Mouse (Mus musculus): Measurements from ENCODE around the gene Knop1. TPM values are rescaled to one million over a fixed set of nuclear protein-coding genes. Genes with fewer than 3 reads are reported as not detected.

Gene Knop1
- polyA plus RNA-seq, 1 experiment from 2014 or later, result 112 TPM

DNA sequence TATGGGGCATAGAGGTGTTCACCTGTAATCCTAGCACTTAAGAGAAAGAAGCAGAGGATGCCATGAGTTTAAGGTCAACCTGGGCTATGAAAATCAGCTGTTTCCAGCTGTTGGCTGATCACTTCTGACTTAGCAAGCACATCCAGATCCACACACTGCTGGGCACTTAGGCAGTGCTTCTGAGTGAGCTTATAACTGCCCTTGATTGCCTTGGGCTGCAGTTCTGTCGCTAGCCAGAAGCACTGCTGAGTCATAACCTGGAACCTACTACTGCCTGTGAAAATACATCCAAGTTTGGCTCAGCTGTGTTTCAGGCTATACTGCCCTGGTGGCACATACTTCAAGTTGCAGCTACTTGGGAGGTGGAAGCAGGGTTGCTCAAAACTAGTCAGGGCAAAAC, 14.3 kb downstream of the Knop1 start:
- 70% methylated on average over 1 of the region's 1 CpGs for WGBS
- no peak overlapping the region for H3K4me3 ChIP-seq (ENCODE audit: low read depth, low read length)
- no peaks in the 10 kb centered on the region for H3K9me3 ChIP-seq (ENCODE audit: control insufficient read depth, low read length)
- no peaks in the 10 kb centered on the region for H3K27me3 ChIP-seq (ENCODE audit: control insufficient read depth, insufficient read depth, low read length)
- H3K4me1 ChIP-seq (replicated peaks; ENCODE audit: control insufficient read depth, insufficient read depth, low read length), result no peaks in the 10 kb centered on the region
- no peak overlapping the region for H3K27ac ChIP-seq (ENCODE audit: low read depth, low read length)
- H3K9ac ChIP-seq (ENCODE audit: low read depth, low read length), result no peak overlapping the region
- peaks cover 11% of the 10 kb centered on the region; the same call in 1 of the 2 replicates for H3K36me3 ChIP-seq (ENCODE audit: control insufficient read depth, insufficient read depth, low read length)
- DNase-seq (ENCODE audit: low spot score), result no peak
- no peak for ATAC-seq (ENCODE audit: low FRiP score)
- no peak overlapping the region for H3K4me2 ChIP-seq (replicated peaks; ENCODE audit: low read depth, low read length)

DNA sequence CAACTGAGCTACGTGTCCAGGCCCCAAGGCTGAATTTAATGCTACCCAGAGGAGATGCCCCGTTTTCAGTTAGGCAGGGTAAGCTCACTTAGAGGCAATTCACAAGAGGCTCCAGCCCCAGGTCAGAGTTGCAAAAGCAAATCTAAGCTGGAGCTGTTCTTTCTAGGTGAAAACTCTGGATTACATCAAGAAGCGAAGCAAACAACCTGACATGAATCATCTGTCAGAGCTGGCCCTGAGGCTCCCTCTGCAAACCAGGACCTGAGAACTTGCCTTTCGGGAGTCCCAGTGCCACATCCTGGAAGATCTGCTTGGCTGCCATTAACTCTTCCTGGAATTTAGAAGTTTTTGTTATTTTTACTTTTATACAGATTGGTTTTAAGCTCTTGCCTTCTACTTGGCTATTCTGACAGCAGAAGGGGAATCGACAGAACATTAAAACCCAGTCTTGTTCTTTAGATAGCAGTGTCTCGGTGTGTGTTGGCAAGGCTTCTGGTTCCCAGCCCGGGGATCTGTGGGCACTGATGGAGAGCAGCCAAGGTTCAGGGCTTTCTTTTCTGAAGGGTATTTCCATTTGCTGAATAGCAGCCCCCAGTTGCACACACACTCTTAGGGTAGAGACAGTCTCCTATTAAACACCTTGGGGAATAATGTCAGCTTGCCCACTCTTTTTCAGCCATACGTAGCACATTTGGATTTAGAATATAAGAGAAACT, 14.9 kb downstream of the Knop1 start:
- Histone ChIP-seq H3K4me2 (replicated peaks; ENCODE audit: low read depth, low read length) (no peak overlapping the region), H3K27me3 (ENCODE audit: control insufficient read depth, insufficient read depth, low read length) (no peaks in the 10 kb centered on the region), H3K36me3 (ENCODE audit: control insufficient read depth, insufficient read depth, low read length) (peaks cover 11% of the 10 kb centered on the region; the same call in 1 of the 2 replicates), H3K4me3 (ENCODE audit: low read depth, low read length) (no peak overlapping the region), H3K4me1 (replicated peaks; ENCODE audit: control insufficient read depth, insufficient read depth, low read length) (no peaks in the 10 kb centered on the region), H3K9ac (ENCODE audit: low read depth, low read length) (no peak overlapping the region), H3K27ac (ENCODE audit: low read depth, low read length) (no peak overlapping the region), H3K9me3 (ENCODE audit: control insufficient read depth, low read length) (no peaks in the 10 kb centered on the region)
- no peak for ATAC-seq (ENCODE audit: low FRiP score)
- 91% methylated on average over 8 of the region's 8 CpGs for WGBS
- DNase-seq (ENCODE audit: low spot score), result no peak

DNA sequence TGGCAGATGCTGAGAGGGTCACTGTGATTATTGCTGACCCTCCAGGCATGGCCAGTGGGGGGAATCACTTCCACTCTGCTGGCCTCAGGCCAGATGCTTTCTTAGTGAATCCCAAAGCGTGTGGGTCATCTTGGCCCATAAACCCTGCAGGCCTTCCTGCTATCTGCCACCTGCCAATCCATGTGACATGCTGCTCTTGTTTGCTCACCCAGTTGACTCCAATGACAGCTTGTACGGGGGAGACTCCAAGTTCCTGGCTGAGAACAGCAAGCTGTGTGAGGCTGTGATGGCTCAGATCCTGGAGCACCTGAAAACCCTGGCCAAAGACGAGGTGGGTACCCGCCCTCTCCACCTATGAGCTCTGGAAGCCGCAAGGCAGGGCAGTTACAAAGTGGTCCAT, 18.2 kb downstream of the Knop1 start:
- Histone ChIP-seq H3K4me1 (replicated peaks; ENCODE audit: control insufficient read depth, insufficient read depth, low read length) (no peaks in the 10 kb centered on the region), H3K9ac (ENCODE audit: low read depth, low read length) (no peak overlapping the region), H3K4me2 (replicated peaks; ENCODE audit: low read depth, low read length) (no peak overlapping the region), H3K27me3 (ENCODE audit: control insufficient read depth, insufficient read depth, low read length) (no peaks in the 10 kb centered on the region), H3K4me3 (ENCODE audit: low read depth, low read length) (no peak overlapping the region), H3K9me3 (ENCODE audit: control insufficient read depth, low read length) (no peaks in the 10 kb centered on the region), H3K27ac (ENCODE audit: low read depth, low read length) (no peak overlapping the region), H3K36me3 (ENCODE audit: control insufficient read depth, insufficient read depth, low read length) (peaks cover 11% of the 10 kb centered on the region; the same call in 1 of the 2 replicates)
- ATAC-seq (ENCODE audit: low FRiP score) (no peak), DNase-seq (ENCODE audit: low spot score) (no peak)
- WGBS, result 96% methylated on average over 5 of the region's 5 CpGs

DNA sequence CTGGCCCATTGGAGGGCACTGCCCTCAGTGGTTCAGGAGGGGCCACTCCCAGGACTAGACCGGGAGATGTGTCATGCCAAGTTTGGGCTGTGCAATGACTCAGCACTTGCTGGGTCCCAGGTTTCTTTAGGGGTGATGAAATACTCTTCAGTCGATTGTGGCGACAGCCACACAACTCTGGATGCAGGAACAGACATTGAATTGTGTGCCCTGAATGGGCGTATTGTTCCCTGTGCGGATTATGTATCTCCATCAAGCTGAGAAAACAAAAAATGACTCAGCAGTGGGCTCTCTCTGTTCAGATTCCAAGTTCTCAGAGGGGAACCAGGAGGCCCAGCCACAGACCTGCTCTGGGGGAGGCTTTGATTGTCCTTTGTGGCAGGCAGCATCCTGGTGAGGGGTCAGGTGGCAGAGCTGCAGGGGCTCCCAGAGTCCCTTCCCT, 28.1 kb downstream of the Knop1 start:
- H3K4me3 ChIP-seq (ENCODE audit: low read depth, low read length), result no peak overlapping the region
- H3K9me3 ChIP-seq (ENCODE audit: control insufficient read depth, low read length), result no peaks in the 10 kb centered on the region
- WGBS, result 37% methylated on average over 5 of the region's 5 CpGs
- ATAC-seq (ENCODE audit: low FRiP score), result peak; percentile 56; the same call in 1 of the 2 replicates
- peak; percentile 12 for DNase-seq (ENCODE audit: low spot score)
- H3K36me3 ChIP-seq (ENCODE audit: control insufficient read depth, insufficient read depth, low read length), result no peaks in the 10 kb centered on the region
- H3K4me2 ChIP-seq (replicated peaks; ENCODE audit: low read depth, low read length), result no peak overlapping the region
- H3K4me1 ChIP-seq (replicated peaks; ENCODE audit: control insufficient read depth, insufficient read depth, low read length), result peaks cover 5% of the 10 kb centered on the region; the same call in 1 of the 2 replicates
- H3K27ac ChIP-seq (ENCODE audit: low read depth, low read length), result peak overlapping the region; percentile 25
- H3K27me3 ChIP-seq (ENCODE audit: control insufficient read depth, insufficient read depth, low read length), result no peaks in the 10 kb centered on the region
- H3K9ac ChIP-seq (ENCODE audit: low read depth, low read length), result no peak overlapping the region

DNA sequence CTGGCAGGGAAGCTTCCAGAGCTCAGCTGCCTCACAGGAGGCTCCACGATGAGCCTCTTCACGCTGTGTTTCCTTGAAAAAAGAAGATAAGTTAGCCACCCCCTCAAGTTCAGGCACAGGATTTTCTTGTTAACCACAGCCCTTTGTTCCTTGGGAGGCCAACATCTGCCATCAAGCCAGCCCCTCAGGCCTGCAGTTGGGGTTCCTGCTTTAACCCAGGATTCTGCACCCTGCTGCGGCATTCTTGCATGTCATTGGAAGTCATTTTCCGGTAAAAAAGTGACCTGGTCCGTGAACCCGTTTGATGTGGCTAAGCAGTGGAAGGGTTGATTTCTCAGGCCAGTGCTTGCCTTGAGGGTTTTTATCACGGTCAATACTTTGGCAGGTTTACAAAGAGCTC, 31.6 kb downstream of the Knop1 start:
- WGBS, result 63% methylated on average over 7 of the region's 7 CpGs
- no peak for DNase-seq (ENCODE audit: low spot score)

DNA sequence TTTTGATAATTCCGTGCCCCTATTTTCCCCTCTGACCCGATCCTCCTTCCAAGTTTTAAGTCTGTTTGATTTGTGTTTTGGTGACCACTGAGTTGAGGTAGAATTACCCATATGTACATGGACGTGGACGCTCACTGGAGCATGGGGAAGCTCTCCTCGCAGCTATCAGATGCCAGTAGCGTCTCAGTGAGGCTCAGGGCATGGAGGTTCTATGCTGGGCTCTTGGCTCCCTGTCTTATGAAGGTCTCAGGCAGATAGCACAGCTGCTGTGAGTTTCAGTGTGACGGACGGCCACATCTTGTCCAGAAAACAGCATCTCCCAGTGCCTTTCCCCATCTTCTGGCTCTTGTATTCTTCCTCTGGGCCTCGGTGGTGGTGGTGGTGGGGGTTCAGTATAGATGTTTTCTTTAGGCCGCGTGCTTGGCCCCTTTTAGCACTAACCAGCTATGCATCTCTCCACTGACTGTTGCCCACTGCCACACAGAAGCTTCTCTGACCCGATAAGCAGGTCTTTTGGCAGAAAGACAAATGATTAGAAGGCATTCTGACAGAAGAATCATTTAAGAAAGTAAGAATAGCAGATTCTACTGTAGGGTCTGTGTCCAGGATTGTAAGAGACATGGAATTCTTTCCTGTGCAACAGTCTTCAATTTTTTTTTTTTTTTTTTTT, 34.0 kb downstream of the Knop1 start:
- 94% methylated on average over 12 of the region's 12 CpGs for WGBS
- no peak overlapping the region for H3K9ac ChIP-seq (ENCODE audit: low read depth, low read length)

More for the DNA sequence above, 31.6 kb downstream of the Knop1 start:
- H3K27me3 ChIP-seq (ENCODE audit: control insufficient read depth, insufficient read depth, low read length), result no peaks in the 10 kb centered on the region
- no peaks in the 10 kb centered on the region for H3K9me3 ChIP-seq (ENCODE audit: control insufficient read depth, low read length)
- H3K4me1 ChIP-seq (replicated peaks; ENCODE audit: control insufficient read depth, insufficient read depth, low read length), result peaks cover 5% of the 10 kb centered on the region; the same call in 1 of the 2 replicates
- no peaks in the 10 kb centered on the region for H3K36me3 ChIP-seq (ENCODE audit: control insufficient read depth, insufficient read depth, low read length)
- no peak for ATAC-seq (ENCODE audit: low FRiP score)
- no peak overlapping the region for H3K4me3 ChIP-seq (ENCODE audit: low read depth, low read length)
- no peak overlapping the region for H3K27ac ChIP-seq (ENCODE audit: low read depth, low read length)
- no peak overlapping the region for H3K4me2 ChIP-seq (replicated peaks; ENCODE audit: low read depth, low read length)
- H3K9ac ChIP-seq (ENCODE audit: low read depth, low read length), result no peak overlapping the region

DNA sequence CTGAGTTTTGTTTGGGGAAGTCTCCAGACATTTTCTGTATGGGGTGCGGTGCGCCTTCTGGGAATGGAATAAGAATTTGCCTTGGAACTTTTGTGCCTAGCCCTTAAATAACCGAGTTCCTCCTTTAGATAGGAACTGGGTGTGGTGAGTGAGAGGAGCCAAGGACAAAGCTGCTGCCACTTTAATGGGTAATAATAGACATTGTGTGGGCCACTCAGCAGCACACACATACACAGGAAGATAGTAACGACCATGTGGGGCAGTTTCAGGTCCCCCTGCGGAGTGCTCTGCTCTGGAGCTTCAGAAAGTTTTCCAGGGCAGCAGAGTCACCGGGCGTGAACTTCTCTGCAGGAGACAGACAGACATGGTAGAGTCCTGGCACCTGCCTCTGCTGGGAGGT, 34.7 kb downstream of the Knop1 start:
- H3K36me3 ChIP-seq (ENCODE audit: control insufficient read depth, insufficient read depth, low read length), result no peaks in the 10 kb centered on the region
- H3K9ac ChIP-seq (ENCODE audit: low read depth, low read length), result no peak overlapping the region
- H3K27me3 ChIP-seq (ENCODE audit: control insufficient read depth, insufficient read depth, low read length), result no peaks in the 10 kb centered on the region
- H3K4me2 ChIP-seq (replicated peaks; ENCODE audit: low read depth, low read length), result no peak overlapping the region
- DNase-seq (ENCODE audit: low spot score), result no peak
- no peaks in the 10 kb centered on the region for H3K4me1 ChIP-seq (replicated peaks; ENCODE audit: control insufficient read depth, insufficient read depth, low read length)
- H3K4me3 ChIP-seq (ENCODE audit: low read depth, low read length), result no peak overlapping the region
- WGBS, result 74% methylated on average over 7 of the region's 7 CpGs
- no peak for ATAC-seq (ENCODE audit: low FRiP score)
- no peaks in the 10 kb centered on the region for H3K9me3 ChIP-seq (ENCODE audit: control insufficient read depth, low read length)
- no peak overlapping the region for H3K27ac ChIP-seq (ENCODE audit: low read depth, low read length)

More for the DNA sequence above, 34.0 kb downstream of the Knop1 start:
- DNase-seq (ENCODE audit: low spot score) (no peak), ATAC-seq (ENCODE audit: low FRiP score) (no peak)
- Histone ChIP-seq H3K4me1 (replicated peaks; ENCODE audit: control insufficient read depth, insufficient read depth, low read length) (no peaks in the 10 kb centered on the region), H3K9me3 (ENCODE audit: control insufficient read depth, low read length) (no peaks in the 10 kb centered on the region), H3K36me3 (ENCODE audit: control insufficient read depth, insufficient read depth, low read length) (no peaks in the 10 kb centered on the region), H3K4me3 (ENCODE audit: low read depth, low read length) (no peak overlapping the region), H3K27me3 (ENCODE audit: control insufficient read depth, insufficient read depth, low read length) (no peaks in the 10 kb centered on the region), H3K27ac (ENCODE audit: low read depth, low read length) (no peak overlapping the region), H3K4me2 (replicated peaks; ENCODE audit: low read depth, low read length) (no peak overlapping the region)

DNA sequence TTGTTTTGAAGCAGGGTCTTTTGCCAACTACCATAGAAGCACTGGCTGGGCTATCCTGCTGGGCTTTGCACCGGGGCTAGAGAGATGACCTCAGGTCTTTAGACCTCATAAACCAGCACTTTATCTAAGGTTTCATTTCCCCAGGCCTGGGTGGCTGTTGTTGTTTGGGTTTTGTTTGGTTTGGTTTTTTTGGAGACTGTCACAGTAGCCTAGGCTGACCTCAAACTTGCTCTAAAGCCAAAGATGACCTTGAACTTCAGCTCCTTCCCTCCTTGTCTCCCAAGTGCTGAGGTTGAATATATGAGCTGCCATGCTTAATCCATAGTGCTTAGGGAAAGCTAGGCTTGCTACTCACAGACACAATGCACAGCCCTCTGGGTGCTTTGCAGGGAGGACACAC, 36.4 kb downstream of the Knop1 start:
- no peaks in the 10 kb centered on the region for H3K36me3 ChIP-seq (ENCODE audit: control insufficient read depth, insufficient read depth, low read length)
- H3K9ac ChIP-seq (ENCODE audit: low read depth, low read length), result no peak overlapping the region
- 86% methylated on average over 1 of the region's 1 CpGs for WGBS
- ATAC-seq (ENCODE audit: low FRiP score) (no peak), DNase-seq (ENCODE audit: low spot score) (no peak)
- no peak overlapping the region for H3K4me3 ChIP-seq (ENCODE audit: low read depth, low read length)
- no peaks in the 10 kb centered on the region for H3K9me3 ChIP-seq (ENCODE audit: control insufficient read depth, low read length)
- no peaks in the 10 kb centered on the region for H3K27me3 ChIP-seq (ENCODE audit: control insufficient read depth, insufficient read depth, low read length)
- no peaks in the 10 kb centered on the region for H3K4me1 ChIP-seq (replicated peaks; ENCODE audit: control insufficient read depth, insufficient read depth, low read length)
- H3K27ac ChIP-seq (ENCODE audit: low read depth, low read length), result no peak overlapping the region
- H3K4me2 ChIP-seq (replicated peaks; ENCODE audit: low read depth, low read length), result no peak overlapping the region

DNA sequence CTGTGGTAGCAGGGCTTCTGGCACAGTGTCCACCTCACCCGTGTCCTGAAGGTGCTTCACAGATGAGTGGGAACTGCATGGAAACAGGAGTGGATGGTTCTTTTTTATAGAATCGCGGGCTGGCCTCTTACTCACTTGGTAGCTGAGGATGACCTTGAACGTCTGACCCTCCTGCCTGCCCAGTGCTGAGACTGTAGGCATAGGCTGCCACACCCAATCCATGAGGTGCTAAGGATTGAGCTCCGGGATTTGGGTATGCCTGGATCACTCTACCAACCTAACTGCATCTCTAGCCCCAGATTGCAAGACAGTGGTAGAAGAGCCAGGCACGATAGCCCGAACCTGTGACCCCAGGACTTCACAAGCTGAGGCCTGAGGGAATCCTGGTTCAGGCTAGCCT, 38.3 kb downstream of the Knop1 start:
- Histone ChIP-seq H3K4me2 (replicated peaks; ENCODE audit: low read depth, low read length) (no peak overlapping the region), H3K27ac (ENCODE audit: low read depth, low read length) (no peak overlapping the region), H3K4me3 (ENCODE audit: low read depth, low read length) (no peak overlapping the region), H3K27me3 (ENCODE audit: control insufficient read depth, insufficient read depth, low read length) (no peaks in the 10 kb centered on the region), H3K9ac (ENCODE audit: low read depth, low read length) (no peak overlapping the region), H3K36me3 (ENCODE audit: control insufficient read depth, insufficient read depth, low read length) (no peaks in the 10 kb centered on the region), H3K9me3 (ENCODE audit: control insufficient read depth, low read length) (no peaks in the 10 kb centered on the region), H3K4me1 (replicated peaks; ENCODE audit: control insufficient read depth, insufficient read depth, low read length) (no peaks in the 10 kb centered on the region)
- 92% methylated on average over 7 of the region's 7 CpGs for WGBS
- DNase-seq (ENCODE audit: low spot score) (no peak), ATAC-seq (ENCODE audit: low FRiP score) (no peak)
